Mouse (Mus musculus): ENCODE data around the gene Zgpat. TPM values are rescaled to one million over a fixed set of nuclear protein-coding genes. Genes with fewer than 3 reads are reported as not detected.

Zgpat gene
- 11.5 and 13.5 TPM in 2 replicates for polyA plus RNA-seq (2011; ENCODE audit: insufficient read depth, insufficient read length, low read depth, missing spikeins)

DNA sequence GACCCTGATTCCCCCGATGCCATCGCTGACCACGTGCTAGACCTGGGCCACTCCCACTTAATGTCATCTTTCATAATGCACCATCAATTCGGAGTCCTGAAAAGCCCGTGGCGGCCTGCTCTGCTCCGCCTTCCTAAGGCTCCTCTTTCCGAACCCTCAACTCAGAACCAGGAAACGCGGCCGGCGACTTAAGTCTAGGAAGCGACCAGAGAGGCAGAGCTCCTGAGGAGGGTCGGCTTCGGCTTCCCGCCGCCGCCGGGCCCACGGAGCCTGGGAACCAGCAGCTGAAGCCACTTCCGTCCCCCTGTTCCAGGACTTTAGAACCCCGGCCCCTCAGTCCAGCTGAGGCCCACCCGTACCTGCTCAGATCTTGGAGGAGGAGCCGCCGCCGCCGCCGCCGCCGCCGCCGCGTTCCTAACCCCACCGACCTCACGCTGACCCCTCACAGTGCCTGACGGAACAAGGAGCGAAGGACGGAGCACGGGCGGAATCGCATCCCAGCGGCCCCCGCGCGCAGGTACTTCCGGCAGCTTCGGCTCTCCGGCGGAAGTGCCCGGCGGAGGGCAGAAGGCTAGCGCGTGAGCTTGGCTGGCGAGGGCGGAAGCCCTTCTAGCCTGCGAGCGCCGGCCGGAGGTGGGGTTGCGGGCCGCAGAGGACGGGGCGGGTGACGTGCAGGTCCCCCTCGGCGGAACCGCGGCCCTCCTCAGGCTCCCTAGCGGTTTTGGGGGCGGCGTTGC, at the start of gene Zgpat, which contains the start of gene Arfrp1:
Zgpat (plus strand) TSS at position 69 of the 737 bp plus-strand sequence.
Arfrp1 (minus strand) TSS at position 545 of the 737 bp plus-strand sequence.
- peak within 1 kb of the TSS; percentile 64 for H3K27ac ChIP-seq (ENCODE audit: insufficient read depth, low read length)
- peaks cover 15% of the 10 kb centered on the region for H3K36me3 ChIP-seq (ENCODE audit: control insufficient read depth, insufficient read depth, low read length, poor library complexity, severe bottlenecking)
- H3K9me3 ChIP-seq (replicated peaks; ENCODE audit: control insufficient read depth, insufficient read depth, low read length, poor library complexity, severe bottlenecking) = 0 out of 2 replicates have a peak, but pooled peaks cover 4% of the 10 kb centered on the region
- TF ChIP-seq POLR2A (IDR thresholded peaks at IDR 0.05; ENCODE audit: insufficient read depth, low read length) = peak; percentile 36
- TF ChIP-seq EP300 (IDR thresholded peaks at IDR 0.05; ENCODE audit: insufficient read depth, low read depth, low read length) = no peak
- H3K9ac ChIP-seq (ENCODE audit: low read depth, poor library complexity, severe bottlenecking) = peak within 1 kb of the TSS; percentile 93
- H3K27me3 ChIP-seq (ENCODE audit: control insufficient read depth, insufficient read depth, low read length, poor library complexity, severe bottlenecking) = no peaks in the 10 kb centered on the region
- peak within 1 kb of the TSS; percentile 86 for H3K4me3 ChIP-seq (ENCODE audit: low read depth, low read length)
- H3K4me1 ChIP-seq (ENCODE audit: control insufficient read depth, insufficient read depth, low read length) = no peaks in the 10 kb centered on the region

DNA sequence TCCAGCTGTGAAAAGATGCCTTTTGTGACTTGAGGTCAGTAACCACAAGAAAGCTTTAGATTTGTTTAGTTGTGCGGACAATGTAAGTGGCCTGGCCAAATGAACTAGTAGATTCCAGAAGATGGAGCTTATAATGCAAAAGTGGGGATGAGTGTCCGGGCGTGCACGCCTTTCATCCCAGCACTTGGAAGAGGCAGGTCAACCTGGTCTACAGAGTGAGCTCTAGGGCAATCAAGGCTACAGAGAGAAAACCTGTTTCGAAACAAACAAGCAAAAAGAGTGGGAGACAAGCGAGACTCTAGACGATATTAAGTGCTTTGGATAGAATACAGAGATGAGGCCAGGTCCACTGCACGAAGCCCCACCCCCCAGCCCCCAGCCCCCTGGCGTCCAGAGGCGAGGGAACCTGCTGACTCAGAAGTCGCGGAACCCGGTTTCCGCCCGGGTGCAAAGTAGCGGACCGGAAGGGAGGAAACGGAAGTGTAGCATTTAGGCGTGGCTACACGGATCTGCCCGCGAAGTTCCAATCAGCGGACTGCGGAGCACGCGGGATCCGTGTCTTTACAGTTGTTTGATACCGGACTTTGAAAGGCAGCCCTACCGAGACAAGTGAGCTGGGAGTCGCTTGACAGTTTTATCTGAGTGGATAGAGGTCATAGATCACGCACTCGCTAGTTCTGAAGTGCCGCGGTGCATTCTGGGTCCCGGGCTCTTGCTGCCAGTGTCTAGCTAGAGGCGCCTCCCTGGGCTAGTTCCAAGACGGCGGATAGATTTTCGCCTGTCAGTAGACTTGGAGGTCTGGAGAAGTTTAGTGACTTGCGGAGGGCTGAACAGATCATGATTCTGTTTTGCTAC, 45.3 kb upstream of the Zgpat start, which contains the start of gene Rtel1:
Rtel1 (plus strand) TSS at position 492 of the 855 bp plus-strand sequence.
- H3K9me3 ChIP-seq (replicated peaks; ENCODE audit: control insufficient read depth, insufficient read depth, low read length, poor library complexity, severe bottlenecking) = no peaks in the 10 kb centered on the region
- H3K4me1 ChIP-seq (ENCODE audit: control insufficient read depth, insufficient read depth, low read length) = peaks cover 8% of the 10 kb centered on the region
- H3K27ac ChIP-seq (ENCODE audit: insufficient read depth, low read length) = peak within 1 kb of the TSS; percentile 64; the same call in 1 of the 2 replicates
- peak within 1 kb of the TSS; percentile 97 for H3K4me3 ChIP-seq (ENCODE audit: low read depth, low read length)
- peaks cover 29% of the 10 kb centered on the region for H3K36me3 ChIP-seq (ENCODE audit: control insufficient read depth, insufficient read depth, low read length, poor library complexity, severe bottlenecking)
- peak within 1 kb of the TSS; percentile 87 for H3K9ac ChIP-seq (ENCODE audit: low read depth, poor library complexity, severe bottlenecking)
- H3K27me3 ChIP-seq (ENCODE audit: control insufficient read depth, insufficient read depth, low read length, poor library complexity, severe bottlenecking) = no peaks in the 10 kb centered on the region
- TF ChIP-seq EP300 (IDR thresholded peaks at IDR 0.05; ENCODE audit: insufficient read depth, low read depth, low read length) = 0 out of 2 replicates have a peak, but pooled peaks have one; percentile 55
- no peak for TF ChIP-seq CTCF (IDR thresholded peaks at IDR 0.05; ENCODE audit: low read depth, low read length)

GRCm38 (mm10) chr2:181320103-181320499, 44.6 kb upstream of the Zgpat start:
- no peaks in the 10 kb centered on the region for H3K27me3 ChIP-seq (ENCODE audit: control insufficient read depth, insufficient read depth, low read length, poor library complexity, severe bottlenecking)
- H3K4me3 ChIP-seq (ENCODE audit: low read depth, low read length) = peak overlapping the region; percentile 97
- H3K27ac ChIP-seq (ENCODE audit: insufficient read depth, low read length) = 0 out of 2 replicates have a peak overlapping the region, but pooled peaks have one; percentile 7
- H3K36me3 ChIP-seq (ENCODE audit: control insufficient read depth, insufficient read depth, low read length, poor library complexity, severe bottlenecking) = peaks cover 34% of the 10 kb centered on the region
- no peak for TF ChIP-seq EP300 (IDR thresholded peaks at IDR 0.05; ENCODE audit: insufficient read depth, low read depth, low read length)
- no peak for TF ChIP-seq CTCF (IDR thresholded peaks at IDR 0.05; ENCODE audit: low read depth, low read length)
- no peak for TF ChIP-seq POLR2A (IDR thresholded peaks at IDR 0.05; ENCODE audit: insufficient read depth, low read length)
- H3K9me3 ChIP-seq (replicated peaks; ENCODE audit: control insufficient read depth, insufficient read depth, low read length, poor library complexity, severe bottlenecking) = no peaks in the 10 kb centered on the region
- peaks cover 8% of the 10 kb centered on the region for H3K4me1 ChIP-seq (ENCODE audit: control insufficient read depth, insufficient read depth, low read length)
- peak overlapping the region; percentile 87 for H3K9ac ChIP-seq (ENCODE audit: low read depth, poor library complexity, severe bottlenecking)

GRCm38 (mm10) chr2:181322136-181322535, 42.6 kb upstream of the Zgpat start:
- Histone ChIP-seq H3K27ac (ENCODE audit: insufficient read depth, low read length) (no peak overlapping the region), H3K9me3 (replicated peaks; ENCODE audit: control insufficient read depth, insufficient read depth, low read length, poor library complexity, severe bottlenecking) (no peaks in the 10 kb centered on the region), H3K9ac (ENCODE audit: low read depth, poor library complexity, severe bottlenecking) (no peak overlapping the region), H3K4me1 (ENCODE audit: control insufficient read depth, insufficient read depth, low read length) (peaks cover 8% of the 10 kb centered on the region), H3K36me3 (ENCODE audit: control insufficient read depth, insufficient read depth, low read length, poor library complexity, severe bottlenecking) (peaks cover 49% of the 10 kb centered on the region), H3K4me3 (ENCODE audit: low read depth, low read length) (no peak overlapping the region), H3K27me3 (ENCODE audit: control insufficient read depth, insufficient read depth, low read length, poor library complexity, severe bottlenecking) (no peaks in the 10 kb centered on the region)
- TF ChIP-seq CTCF (IDR thresholded peaks at IDR 0.05; ENCODE audit: low read depth, low read length) = no peak
- TF ChIP-seq EP300 (IDR thresholded peaks at IDR 0.05; ENCODE audit: insufficient read depth, low read depth, low read length) = no peak
- no peak for TF ChIP-seq POLR2A (IDR thresholded peaks at IDR 0.05; ENCODE audit: insufficient read depth, low read length)

DNA sequence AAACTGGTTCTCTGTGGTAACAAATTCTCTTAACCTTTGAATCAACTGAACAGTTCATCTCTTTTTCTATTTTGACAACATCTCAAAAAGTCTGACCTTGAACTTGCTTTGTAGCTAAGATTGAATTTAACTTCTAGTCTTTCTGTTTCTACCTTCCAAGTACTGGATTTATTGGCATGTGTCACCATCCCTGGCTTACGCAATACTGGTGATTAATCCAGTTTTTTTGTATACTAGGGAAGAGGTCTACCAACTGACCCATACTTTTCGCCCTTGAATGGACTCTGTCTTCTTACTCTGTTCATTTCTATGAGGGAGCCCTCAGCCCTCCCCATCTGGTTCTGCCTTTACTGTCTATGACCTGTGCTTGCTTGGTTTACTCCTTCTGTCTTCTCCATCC, 38.6 kb upstream of the Zgpat start:
- Histone ChIP-seq H3K9me3 (replicated peaks; ENCODE audit: control insufficient read depth, insufficient read depth, low read length, poor library complexity, severe bottlenecking) (no peaks in the 10 kb centered on the region), H3K4me3 (ENCODE audit: low read depth, low read length) (no peak overlapping the region), H3K27me3 (ENCODE audit: control insufficient read depth, insufficient read depth, low read length, poor library complexity, severe bottlenecking) (no peaks in the 10 kb centered on the region), H3K36me3 (ENCODE audit: control insufficient read depth, insufficient read depth, low read length, poor library complexity, severe bottlenecking) (peaks cover 71% of the 10 kb centered on the region), H3K9ac (ENCODE audit: low read depth, poor library complexity, severe bottlenecking) (no peak overlapping the region), H3K27ac (ENCODE audit: insufficient read depth, low read length) (no peak overlapping the region), H3K4me1 (ENCODE audit: control insufficient read depth, insufficient read depth, low read length) (no peaks in the 10 kb centered on the region)
- TF ChIP-seq POLR2A (IDR thresholded peaks at IDR 0.05; ENCODE audit: insufficient read depth, low read length) = no peak
- no peak for TF ChIP-seq EP300 (IDR thresholded peaks at IDR 0.05; ENCODE audit: insufficient read depth, low read depth, low read length)
- no peak for TF ChIP-seq CTCF (IDR thresholded peaks at IDR 0.05; ENCODE audit: low read depth, low read length)
